Mouse (Mus musculus) lung, adult 2 months (tissue): Measurements from ENCODE around the gene Hk1. TPM values are rescaled to one million over a fixed set of nuclear protein-coding genes. Genes with fewer than 3 reads are reported as not detected.
"Not testable (repeated sequence)": the region's sequence is repeated elsewhere in the genome, so short reads cannot be mapped to it uniquely, and the experiment has no call there.

Experiments
- DNase-seq: peaks from one replicate; pipeline ENCODE4 v3.0.0; 2022
- H3K4me1 ChIP-seq: fragments of 200-500 bp; 2 replicates; pipeline ENCODE4 v1.6.1; 2011; ENCODE audit warnings: low read length; ENCODE audit not compliant: control insufficient read depth, insufficient read depth
- H3K4me3 ChIP-seq: fragments of 200-500 bp; replicated peaks from 2 replicates; pipeline ENCODE3; 2011; ENCODE audit warnings: low read depth, mild to moderate bottlenecking, control low read depth, low read length; ENCODE audit errors: extremely low read depth
- CTCF ChIP-seq: fragments of 200-500 bp; IDR thresholded peaks from 2 replicates; pipeline ENCODE4 v1.5.1; 2011; ENCODE audit warnings: mild to moderate bottlenecking, low read length, control low read depth; ENCODE audit not compliant: insufficient read depth
- POLR2A ChIP-seq: fragments of 200-500 bp; IDR thresholded peaks from 2 replicates; pipeline ENCODE4 v1.6.1; 2011; ENCODE audit warnings: low read depth, mild to moderate bottlenecking, control low read depth, low read length, borderline replicate concordance; ENCODE audit errors: extremely low read depth
- WGBS: fragments of 180-500 bp; shearing (Covaris S2); methylation state at CpG from one replicate; pipeline ENCODE4 v1.1.7; 2018; 5-methylcytosine and 5-hydroxymethylcytosine counted together
- polyA plus RNA-seq: library from polyadenylated mRNA; depleted of rRNA; stranded (reverse); fragments of >200 nt; gene quantifications from 2 replicates; pipeline ENCODE4 v1.2.3, GENCODE M21; 2012

Hk1 gene
- polyA plus RNA-seq, 1 experiment: 45.5 TPM

DNA sequence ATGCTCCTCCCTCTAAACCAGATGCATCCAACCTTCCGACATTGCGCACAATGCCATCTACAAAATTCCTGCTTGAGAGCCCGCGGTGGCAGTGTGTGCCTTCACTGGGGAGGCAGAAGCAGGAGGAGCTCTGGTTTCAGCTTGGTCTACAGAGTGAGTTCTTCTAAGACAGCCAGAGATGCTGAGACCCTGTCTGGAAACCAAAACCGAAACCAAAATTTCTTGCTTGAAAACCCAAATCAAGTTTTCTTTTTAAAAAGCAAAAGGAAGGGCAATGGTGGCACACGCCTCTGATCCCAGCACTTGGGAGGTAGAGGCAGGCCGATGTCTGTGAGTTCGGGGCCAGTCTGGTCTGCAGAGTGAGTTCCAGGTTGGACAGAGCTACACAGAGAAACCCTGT is 53.7 kb downstream of the Hk1 start:
- H3K4me1 ChIP-seq: peaks cover 5% of the 10 kb centered on the region; the same call in 1 of the 2 replicates
- H3K4me3 ChIP-seq: no peak overlapping the region
- 89% methylated on average over 8 of the region's 8 CpGs for WGBS
- no peak for DNase-seq
- TF ChIP-seq CTCF (no peak), POLR2A (no peak)

DNA sequence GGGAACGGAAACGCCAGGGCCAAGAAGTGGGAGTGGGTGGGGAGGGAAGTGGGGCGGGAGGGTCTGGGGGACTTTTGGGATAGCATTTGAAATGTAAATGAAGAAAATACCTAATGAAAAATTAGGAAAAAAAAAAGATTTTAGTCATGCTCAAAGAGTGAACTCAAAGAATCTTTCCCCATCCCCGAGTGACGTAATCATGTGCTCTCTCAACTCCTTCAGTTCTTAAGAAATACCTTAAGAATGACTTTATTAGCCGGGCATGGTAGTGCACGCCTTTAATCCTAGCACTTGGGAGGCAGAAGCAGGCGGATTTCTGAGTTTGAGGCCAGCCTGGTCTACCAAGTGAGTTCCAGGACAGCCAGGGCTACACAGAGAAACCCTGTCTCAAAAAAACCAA is 56.9 kb downstream of the Hk1 start:
- not testable (repeated sequence) for DNase-seq, H3K4me1 ChIP-seq, H3K4me3 ChIP-seq
- WGBS: 82% methylated on average over 8 of the region's 8 CpGs

DNA sequence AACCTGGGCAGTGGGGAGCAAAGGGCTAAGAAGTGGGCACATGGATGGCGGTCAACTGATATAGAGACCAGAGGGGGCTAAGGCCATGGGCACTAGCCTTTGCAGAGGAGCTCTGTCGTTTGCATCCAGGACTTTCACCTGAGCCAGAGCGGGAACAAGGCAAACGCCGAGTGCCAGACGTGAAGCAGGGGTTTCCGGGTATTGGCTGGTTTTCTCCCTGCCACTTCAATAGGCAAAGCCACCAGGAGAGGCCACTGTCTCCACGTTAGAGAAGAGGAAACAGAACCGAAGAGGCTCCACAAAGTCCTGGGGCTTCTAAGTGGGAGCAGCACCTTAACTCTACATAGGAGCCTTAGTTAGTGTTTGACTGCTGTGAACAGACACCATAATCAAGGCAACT is 58.3 kb downstream of the Hk1 start:
- DNase-seq: no peak
- Histone ChIP-seq H3K4me1 (no peaks in the 10 kb centered on the region), H3K4me3 (no peak overlapping the region)
- TF ChIP-seq POLR2A (no peak), CTCF (no peak)
- 60% methylated on average over 9 of the region's 9 CpGs for WGBS

DNA sequence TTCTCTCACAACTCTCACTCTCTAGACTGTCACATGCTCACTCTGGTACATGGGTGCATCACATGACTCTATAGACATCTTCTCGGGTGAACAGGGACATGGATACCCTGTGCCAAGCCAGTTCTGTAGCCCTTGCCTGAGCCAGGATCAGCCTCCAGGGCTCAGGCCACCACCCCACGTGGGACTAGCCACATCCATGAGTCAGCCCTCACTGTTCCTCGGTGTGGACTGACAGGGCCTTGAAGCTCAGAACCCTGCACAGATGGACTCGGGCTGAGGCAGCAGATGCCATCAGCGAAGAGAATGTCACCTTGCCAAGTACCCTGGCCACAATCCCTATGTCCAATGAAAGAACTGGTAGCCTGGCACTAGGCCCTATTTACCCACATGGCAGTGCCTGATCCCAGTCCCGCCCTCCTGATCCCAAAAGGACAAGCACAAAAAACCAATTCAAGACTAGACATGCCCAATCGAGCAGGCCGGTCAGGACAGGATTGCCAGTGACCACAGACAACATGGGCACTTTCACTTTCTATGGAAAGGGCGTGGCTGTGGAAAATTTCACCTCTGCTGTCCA is 59.2 kb downstream of the Hk1 start:
- 57% methylated on average over 9 of the region's 9 CpGs for WGBS
- TF ChIP-seq CTCF (no peak), POLR2A (no peak)
- no peaks in the 10 kb centered on the region for H3K4me1 ChIP-seq
- H3K4me3 ChIP-seq: no peak overlapping the region
- DNase-seq: no peak

DNA sequence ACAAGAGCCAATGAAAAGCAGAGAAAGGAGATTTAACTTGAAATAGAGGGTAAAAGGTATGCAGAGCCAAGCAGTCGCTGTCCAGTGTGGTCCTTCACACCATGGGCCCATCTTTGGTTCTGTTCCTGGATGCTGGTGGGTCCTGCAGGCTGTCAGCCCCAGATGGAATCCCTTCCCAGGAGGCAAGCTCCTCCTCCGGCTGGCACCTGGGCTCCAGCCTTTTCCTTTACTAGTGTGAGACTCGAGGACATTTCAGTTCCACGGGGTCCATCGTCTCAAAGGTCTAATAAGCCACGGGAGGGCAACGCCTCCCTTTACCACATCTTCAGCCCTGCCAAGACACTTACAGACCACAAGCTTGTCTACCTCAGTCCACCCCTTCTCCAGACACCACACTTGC is 60.6 kb downstream of the Hk1 start:
- no peak for DNase-seq
- 68% methylated on average over 7 of the region's 7 CpGs for WGBS
- TF ChIP-seq CTCF (no peak), POLR2A (no peak)
- H3K4me1 ChIP-seq: no peaks in the 10 kb centered on the region
- no peak overlapping the region for H3K4me3 ChIP-seq

DNA sequence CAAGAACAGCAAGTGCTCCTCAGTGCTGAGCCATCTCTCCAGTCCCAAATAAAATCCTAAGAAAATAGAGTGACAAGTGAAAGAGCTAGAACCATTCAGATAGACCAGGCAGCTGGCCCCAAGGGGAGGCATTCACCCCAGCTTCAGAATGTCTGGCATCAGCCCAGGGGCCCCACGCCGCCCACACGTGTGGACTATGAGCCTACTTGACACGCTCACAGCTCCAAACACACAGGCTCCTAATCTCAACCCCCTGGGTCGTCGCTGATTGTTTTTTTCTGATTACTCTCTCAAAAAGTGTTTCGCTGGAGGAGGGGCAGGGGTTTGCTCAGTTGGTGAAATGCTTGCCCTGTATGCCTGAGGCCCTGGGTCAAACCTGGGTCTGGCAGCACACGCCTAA is 63.2 kb downstream of the Hk1 start:
- 74% methylated on average over 8 of the region's 8 CpGs for WGBS
- TF ChIP-seq POLR2A: no peak
- TF ChIP-seq CTCF: no peak
- DNase-seq: no peak
- no peak overlapping the region for H3K4me3 ChIP-seq
- peaks cover 4% of the 10 kb centered on the region; the same call in 1 of the 2 replicates for H3K4me1 ChIP-seq

DNA sequence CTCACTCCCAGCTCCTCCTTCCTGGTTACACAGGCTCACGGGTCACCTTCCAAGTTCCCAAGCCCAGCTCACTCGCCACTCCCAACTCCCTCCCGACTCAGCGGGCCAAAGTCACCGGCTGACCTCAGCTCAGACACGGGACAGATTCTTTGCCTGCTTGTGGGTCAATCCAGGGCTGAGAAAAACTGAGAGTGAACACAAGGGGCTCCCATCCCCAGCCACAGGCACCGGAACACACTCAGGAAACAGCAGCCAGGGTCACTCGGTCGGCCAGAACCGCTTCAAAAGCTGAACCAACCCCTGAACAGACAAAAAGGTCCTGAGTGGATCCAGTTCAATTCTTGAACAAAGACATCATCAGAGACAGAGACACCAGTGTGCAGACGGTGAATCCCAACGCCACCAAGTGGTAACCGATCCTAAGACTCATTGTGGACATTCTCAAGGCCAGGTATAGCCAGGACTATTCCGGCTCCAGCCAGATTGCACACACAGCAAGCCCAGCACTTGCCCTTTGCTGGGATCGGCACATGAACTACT is 65.8 kb downstream of the Hk1 start:
- TF ChIP-seq CTCF: no peak
- no peak for TF ChIP-seq POLR2A
- no peak overlapping the region for H3K4me3 ChIP-seq
- no peak for DNase-seq
- peaks cover 4% of the 10 kb centered on the region; the same call in 1 of the 2 replicates for H3K4me1 ChIP-seq
- WGBS: 41% methylated on average over 15 of the region's 15 CpGs

DNA sequence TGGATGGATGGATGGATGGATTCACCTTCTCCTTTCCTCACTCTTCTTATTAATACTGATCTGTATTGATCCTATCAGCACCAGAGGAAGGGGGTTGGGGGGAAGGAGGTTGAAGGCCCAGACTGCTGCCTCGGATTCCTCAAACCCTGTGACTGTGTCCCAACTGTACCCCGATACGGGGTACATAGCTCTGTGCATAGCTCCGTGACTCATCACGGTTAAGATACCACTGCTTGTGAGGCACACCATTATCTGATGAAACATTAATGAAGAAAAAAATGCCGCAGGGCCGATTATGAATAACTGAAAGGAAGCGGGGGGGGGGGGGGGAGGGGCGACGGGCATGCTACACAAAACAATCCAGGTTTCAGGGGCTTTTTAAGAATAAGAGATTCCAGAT is 66.6 kb downstream of the Hk1 start:
- H3K4me1 ChIP-seq: peaks cover 4% of the 10 kb centered on the region; the same call in 1 of the 2 replicates
- no peak for TF ChIP-seq POLR2A
- no peak for TF ChIP-seq CTCF
- no peak for DNase-seq
- no peak overlapping the region for H3K4me3 ChIP-seq
- WGBS: 61% methylated on average over 10 of the region's 10 CpGs

DNA sequence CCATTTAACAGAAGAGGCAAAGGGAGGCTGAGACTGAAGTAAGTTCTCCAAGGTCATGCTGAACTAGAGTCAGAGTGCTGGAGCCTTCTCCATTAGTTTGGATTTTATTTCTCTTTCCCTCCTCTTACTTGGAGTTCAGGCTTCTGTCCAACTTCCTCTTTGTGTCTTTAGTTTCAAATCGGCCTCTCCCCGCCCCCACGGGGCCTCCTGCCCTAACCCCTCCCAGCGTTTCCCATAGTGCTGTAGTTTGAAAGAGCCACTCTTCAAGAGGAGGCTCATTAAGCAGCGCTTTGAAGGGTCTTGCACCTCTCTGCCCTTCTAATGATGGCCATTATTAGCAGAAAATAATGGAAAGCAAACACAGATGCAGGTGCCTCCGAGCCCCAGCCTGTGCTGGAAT is 68.2 kb downstream of the Hk1 start:
- no peak overlapping the region for H3K4me3 ChIP-seq
- WGBS: 18% methylated on average over 6 of the region's 6 CpGs
- H3K4me1 ChIP-seq: peaks cover 4% of the 10 kb centered on the region; the same call in 1 of the 2 replicates
- peak; percentile 44 for DNase-seq
- TF ChIP-seq CTCF (no peak), POLR2A (no peak)

DNA sequence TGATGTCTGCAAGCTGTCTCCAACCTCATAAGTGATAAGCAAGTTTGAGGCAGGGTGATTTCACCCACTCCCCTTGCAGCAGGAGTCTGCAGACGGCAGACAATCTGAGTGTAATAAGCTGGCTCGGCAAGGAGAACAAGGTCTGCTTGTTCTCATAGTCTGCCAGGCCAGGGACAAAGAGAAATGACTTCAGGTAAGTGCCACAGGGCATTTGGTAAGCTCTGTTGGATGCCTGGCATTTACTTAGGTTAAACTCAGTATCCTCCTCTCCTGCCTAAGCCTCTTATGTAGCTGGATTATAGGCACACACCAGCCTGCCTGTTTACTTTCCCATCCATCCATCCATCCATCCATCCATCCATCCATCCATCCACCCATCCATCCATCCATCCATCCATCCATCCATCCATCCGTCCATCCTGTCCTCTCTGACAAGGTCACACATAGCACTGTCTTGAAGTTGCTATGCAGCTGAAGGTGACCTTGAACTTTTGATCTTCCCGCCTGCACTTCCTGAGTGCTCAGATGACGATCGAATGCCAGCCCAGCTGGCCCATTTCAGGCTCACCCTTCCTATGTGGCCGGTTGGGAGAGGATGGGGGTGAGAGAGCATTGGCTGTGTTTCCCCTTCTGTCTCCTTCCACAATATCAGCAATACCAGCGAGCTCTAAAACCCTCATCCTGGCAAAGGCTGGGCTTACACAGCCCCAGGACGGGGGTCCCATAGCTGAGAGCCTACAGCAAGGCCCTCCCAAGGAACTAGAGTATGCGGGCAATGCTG is 69.3 kb downstream of the Hk1 start:
- H3K4me1 ChIP-seq: peaks cover 4% of the 10 kb centered on the region; the same call in 1 of the 2 replicates
- WGBS: 65% methylated on average over 10 of the region's 10 CpGs
- DNase-seq: no peak
- H3K4me3 ChIP-seq: no peak overlapping the region
- no peak for TF ChIP-seq POLR2A
- no peak for TF ChIP-seq CTCF
